Mouse (Mus musculus) hindbrain, embryonic 15.5 days (tissue): ENCODE measurements around the gene Cdc5l. TPM values are rescaled to one million over a fixed set of nuclear protein-coding genes. Genes with fewer than 3 reads are reported as not detected.

Source experiments
- ATAC-seq: fragments of 200-750 bp; cut with Nextera tagmentation; 2 replicates; pipeline ENCODE4 v1.8.0; 2017; ENCODE audit warnings: low read depth, moderate number of reproducible peaks, moderate TSS enrichment; ENCODE audit not compliant: low FRiP score
- H3K27ac ChIP-seq: fragments of 300-500 bp; sonication (generic); replicated peaks from 2 replicates; pipeline ENCODE4 v1.5.1; 2015; ENCODE audit warnings: mild to moderate bottlenecking, inconsistent platforms
- H3K27me3 ChIP-seq: fragments of 300-500 bp; sonication (generic); 2 replicates; pipeline ENCODE4 v1.6.1; 2015; ENCODE audit warnings: control low read depth, inconsistent platforms
- H3K36me3 ChIP-seq: fragments of 300-500 bp; sonication (generic); 2 replicates; pipeline ENCODE4 v1.6.1; 2015; ENCODE audit warnings: control low read depth, inconsistent platforms
- H3K4me1 ChIP-seq: fragments of 300-500 bp; sonication (generic); replicated peaks from 2 replicates; pipeline ENCODE4 v1.6.1; 2015; ENCODE audit warnings: control low read depth, inconsistent platforms
- H3K4me2 ChIP-seq: fragments of 300-500 bp; sonication (generic); 2 replicates; pipeline ENCODE4 v1.6.1; 2015; ENCODE audit warnings: moderate library complexity, mild to moderate bottlenecking, inconsistent platforms
- H3K4me3 ChIP-seq: fragments of 300-500 bp; sonication (generic); 2 replicates; pipeline ENCODE4 v1.5.1; 2015; ENCODE audit warnings: mild to moderate bottlenecking, inconsistent platforms
- H3K9ac ChIP-seq: fragments of 300-500 bp; sonication (generic); 2 replicates; pipeline ENCODE4 v1.6.1; 2015; ENCODE audit warnings: inconsistent platforms
- H3K9me3 ChIP-seq: fragments of 300-500 bp; sonication (generic); 2 replicates; pipeline ENCODE4 v1.6.1; 2016; ENCODE audit warnings: control low read depth, inconsistent platforms
- WGBS: fragments of 180-500 bp; shearing (Covaris S2); methylation state at CpG from one replicate; pipeline ENCODE4 v1.1.7; 2015; 5-methylcytosine and 5-hydroxymethylcytosine counted together
- polyA plus RNA-seq: library from polyadenylated mRNA; unstranded; fragments of >200 nt; fragmentation: Nextera tagmentation; extraction: Ambion mirVana; gene quantifications from 2 replicates; pipeline ENCODE4 v1.2.1, GENCODE M21; 2015

Cdc5l gene
- polyA plus RNA-seq = 62.1 and 64.0 TPM in 2 replicates

DNA sequence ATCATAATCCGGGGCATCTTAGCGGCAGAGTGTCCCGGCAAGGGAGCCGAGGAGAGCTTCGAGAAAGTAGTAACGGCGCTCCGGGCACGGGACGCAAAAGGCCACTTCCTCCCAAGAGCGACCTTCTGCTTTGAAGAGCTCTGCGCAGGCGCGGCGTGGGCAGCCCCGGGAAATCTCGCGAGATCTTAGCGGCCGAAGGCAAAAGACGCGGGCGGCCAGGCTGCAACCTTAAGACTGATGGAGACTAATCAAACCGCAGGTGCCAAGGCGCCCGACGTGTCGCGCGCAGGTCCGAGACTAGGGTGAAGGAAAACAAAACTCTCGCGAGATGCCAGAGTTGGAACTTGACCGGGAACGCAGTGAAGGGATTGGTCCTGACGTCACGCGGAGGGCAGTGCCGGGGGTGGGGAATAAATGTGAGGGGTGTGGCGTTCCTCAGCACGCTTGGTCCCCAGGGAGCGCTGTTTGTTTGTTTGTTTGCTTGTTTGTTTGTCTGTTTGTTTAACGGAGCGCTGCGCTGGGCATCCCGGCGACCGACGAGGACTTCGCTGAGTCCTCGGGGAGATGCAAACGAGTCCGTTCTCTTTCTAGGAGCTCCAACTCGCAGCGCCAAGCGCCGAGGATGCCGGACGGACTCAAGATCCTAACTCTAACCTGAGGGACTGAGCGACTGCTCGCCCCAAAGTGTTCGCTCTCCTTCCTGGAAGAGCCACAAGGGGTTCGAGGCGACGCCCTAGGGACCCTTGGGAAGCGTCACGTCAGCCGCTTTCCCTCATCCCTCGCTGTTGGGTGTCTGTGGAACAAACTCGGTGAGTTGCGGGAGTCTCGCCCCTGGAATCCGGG is at the start of gene Cdc5l:
TSS of gene Cdc5l (minus strand) at position 319 of the 843 bp plus-strand sequence.
- no peaks in the 10 kb centered on the region for H3K36me3 ChIP-seq
- no peaks in the 10 kb centered on the region for H3K27me3 ChIP-seq
- peak within 1 kb of the TSS; percentile 61 for H3K4me3 ChIP-seq
- WGBS = under 1% methylated on average over 73 of the region's 73 CpGs
- peak within 1 kb of the TSS; percentile 94 for H3K27ac ChIP-seq
- peak; percentile 99 for ATAC-seq
- peak within 1 kb of the TSS; percentile 73 for H3K9ac ChIP-seq
- peaks cover 29% of the 10 kb centered on the region for H3K4me1 ChIP-seq
- peak within 1 kb of the TSS; percentile 83 for H3K4me2 ChIP-seq
- H3K9me3 ChIP-seq = no peaks in the 10 kb centered on the region

DNA sequence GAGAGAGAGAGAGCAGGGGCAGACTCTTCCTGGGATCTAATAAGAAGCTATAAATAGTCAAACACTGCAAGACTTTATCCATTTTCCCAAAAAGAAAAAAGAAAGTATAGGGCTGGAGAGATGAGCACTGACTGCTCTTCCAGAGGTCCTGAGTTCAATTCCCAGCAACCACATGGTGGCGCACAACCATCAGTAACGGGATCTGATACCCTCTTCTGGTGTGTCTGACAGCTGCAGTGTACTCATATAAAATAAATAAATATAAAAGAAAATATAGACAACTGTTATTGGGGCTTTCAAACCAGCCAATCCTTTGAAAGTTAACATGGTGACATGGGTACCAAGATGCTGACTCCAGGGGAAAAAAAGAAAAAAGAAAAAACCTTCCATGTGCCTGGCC is 46.9 kb upstream of the Cdc5l start:
- 43% methylated on average over 2 of the region's 2 CpGs for WGBS

GRCm38 (mm10) chr17:45478234-45478825 is 44.8 kb upstream of the Cdc5l start:
- peak; percentile 28; the same call in 1 of the 2 replicates for ATAC-seq
- no peaks in the 10 kb centered on the region for H3K36me3 ChIP-seq
- WGBS = 24% methylated on average over 12 of the region's 12 CpGs

More for the DNA sequence above, 46.9 kb upstream of the Cdc5l start:
- H3K27me3 ChIP-seq = no peaks in the 10 kb centered on the region
- H3K9ac ChIP-seq = no peak overlapping the region
- H3K9me3 ChIP-seq = no peaks in the 10 kb centered on the region
- no peaks in the 10 kb centered on the region for H3K4me1 ChIP-seq
- H3K36me3 ChIP-seq = no peaks in the 10 kb centered on the region
- no peak overlapping the region for H3K27ac ChIP-seq
- ATAC-seq = no peak
- no peak overlapping the region for H3K4me2 ChIP-seq
- H3K4me3 ChIP-seq = no peak overlapping the region

DNA sequence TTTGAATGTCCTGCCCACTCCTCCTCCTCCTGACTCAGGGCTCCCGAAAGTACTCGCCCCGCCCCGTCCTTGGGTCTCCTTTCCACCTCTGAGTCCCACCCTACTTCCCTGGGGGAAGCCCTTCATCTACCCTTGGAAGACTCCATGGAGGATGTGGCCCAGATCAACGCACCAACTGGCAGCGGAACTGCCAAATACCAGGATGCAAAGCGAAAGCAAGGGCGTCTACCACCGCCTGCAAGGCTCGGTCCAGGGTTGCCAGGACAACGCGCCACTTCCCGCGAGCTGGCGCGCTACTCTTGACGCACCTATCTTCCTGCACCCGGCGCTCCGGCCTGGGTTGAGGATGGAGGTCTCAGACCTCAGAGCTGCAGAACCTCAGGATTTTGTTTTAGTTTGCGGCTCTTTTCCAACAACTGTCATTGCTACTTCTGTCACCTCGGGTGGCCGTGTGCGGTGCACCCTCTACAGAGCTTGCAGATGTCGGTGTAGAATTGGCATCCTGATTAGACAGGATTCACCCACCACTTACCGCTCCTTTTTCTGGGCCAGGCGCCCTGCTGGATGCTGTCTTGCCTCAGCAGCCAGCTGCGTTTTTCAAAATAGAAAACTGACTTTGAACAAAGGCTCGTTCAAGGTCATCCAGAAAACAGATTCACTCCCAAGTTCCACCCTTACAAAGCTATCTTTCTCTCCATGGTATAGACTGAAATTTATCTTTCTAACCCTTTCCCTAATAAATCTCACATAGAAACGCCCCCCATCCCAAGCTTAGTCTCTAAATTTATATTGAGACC is 41.3 kb upstream of the Cdc5l start, which contains the start of gene Spats1:
TSS of gene Spats1 (minus strand) at position 747 of the 797 bp plus-strand sequence.
- 3% methylated on average over 30 of the region's 30 CpGs for WGBS

More at GRCm38 (mm10) chr17:45478234-45478825, 44.8 kb upstream of the Cdc5l start:
- Histone ChIP-seq H3K4me1 (peaks cover 15% of the 10 kb centered on the region; the same call in 1 of the 2 replicates), H3K9ac (no peak overlapping the region), H3K27me3 (no peaks in the 10 kb centered on the region), H3K9me3 (no peaks in the 10 kb centered on the region), H3K27ac (no peak overlapping the region), H3K4me2 (no peak overlapping the region), H3K4me3 (no peak overlapping the region)

DNA sequence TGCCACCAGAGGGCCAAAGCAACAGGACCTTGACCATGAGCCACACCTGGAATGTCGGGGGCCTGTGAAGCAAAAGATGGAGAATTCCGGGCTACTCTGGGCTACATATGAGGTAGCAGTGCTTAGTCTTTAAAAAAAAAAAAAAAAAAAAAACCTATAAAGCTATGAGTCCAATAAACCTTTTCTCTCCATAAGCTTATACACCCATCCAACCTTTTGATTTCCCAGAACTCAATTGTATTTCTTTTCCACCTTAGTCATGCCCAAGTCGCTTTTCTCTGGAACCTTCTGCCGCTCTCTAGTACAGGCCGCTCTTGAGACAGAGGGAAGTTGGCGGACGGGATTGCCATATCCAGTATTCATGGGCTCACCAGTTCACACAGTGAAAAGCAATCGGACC is 40.6 kb upstream of the Cdc5l start:
- Histone ChIP-seq H3K4me1 (peaks cover 15% of the 10 kb centered on the region; the same call in 1 of the 2 replicates), H3K27ac (peak overlapping the region; percentile 72), H3K4me2 (peak overlapping the region; percentile 61), H3K9me3 (no peaks in the 10 kb centered on the region), H3K4me3 (peak overlapping the region; percentile 34), H3K9ac (no peak overlapping the region), H3K36me3 (no peaks in the 10 kb centered on the region), H3K27me3 (no peaks in the 10 kb centered on the region)
- ATAC-seq = peak; percentile 10; the same call in 1 of the 2 replicates
- 69% methylated on average over 8 of the region's 8 CpGs for WGBS

More for the DNA sequence above, 41.3 kb upstream of the Cdc5l start, which contains the start of gene Spats1:
- Histone ChIP-seq H3K27me3 (no peaks in the 10 kb centered on the region), H3K4me3 (peak within 1 kb of the TSS; percentile 34), H3K9ac (peak within 1 kb of the TSS; percentile 28; the same call in 1 of the 2 replicates), H3K9me3 (no peaks in the 10 kb centered on the region), H3K36me3 (no peaks in the 10 kb centered on the region), H3K27ac (peak within 1 kb of the TSS; percentile 72), H3K4me2 (peak within 1 kb of the TSS; percentile 61), H3K4me1 (peaks cover 15% of the 10 kb centered on the region; the same call in 1 of the 2 replicates)
- peak; percentile 87 for ATAC-seq

- WGBS = 76% methylated on average over 6 of the region's 6 CpGs
- Histone ChIP-seq H3K4me3 (no peak overlapping the region), H3K9me3 (no peaks in the 10 kb centered on the region), H3K27ac (no peak overlapping the region), H3K9ac (no peak overlapping the region), H3K27me3 (no peaks in the 10 kb centered on the region), H3K4me1 (peaks cover 15% of the 10 kb centered on the region; the same call in 1 of the 2 replicates), H3K36me3 (no peaks in the 10 kb centered on the region), H3K4me2 (peak overlapping the region; percentile 61; the same call in 1 of the 2 replicates)
- ATAC-seq = no peak
Observed at GRCm38 (mm10) chr17:45473667-45474066, 40.1 kb upstream of the Cdc5l start.

- Histone ChIP-seq H3K4me3 (no peak overlapping the region), H3K9ac (no peak overlapping the region), H3K36me3 (no peaks in the 10 kb centered on the region), H3K27ac (no peak overlapping the region), H3K4me2 (no peak overlapping the region), H3K4me1 (peaks cover 15% of the 10 kb centered on the region; the same call in 1 of the 2 replicates), H3K9me3 (no peaks in the 10 kb centered on the region), H3K27me3 (no peaks in the 10 kb centered on the region)
- no peak for ATAC-seq
- 87% methylated on average over 7 of the region's 7 CpGs for WGBS
Observed at GRCm38 (mm10) chr17:45470726-45471125, 37.2 kb upstream of the Cdc5l start.

DNA sequence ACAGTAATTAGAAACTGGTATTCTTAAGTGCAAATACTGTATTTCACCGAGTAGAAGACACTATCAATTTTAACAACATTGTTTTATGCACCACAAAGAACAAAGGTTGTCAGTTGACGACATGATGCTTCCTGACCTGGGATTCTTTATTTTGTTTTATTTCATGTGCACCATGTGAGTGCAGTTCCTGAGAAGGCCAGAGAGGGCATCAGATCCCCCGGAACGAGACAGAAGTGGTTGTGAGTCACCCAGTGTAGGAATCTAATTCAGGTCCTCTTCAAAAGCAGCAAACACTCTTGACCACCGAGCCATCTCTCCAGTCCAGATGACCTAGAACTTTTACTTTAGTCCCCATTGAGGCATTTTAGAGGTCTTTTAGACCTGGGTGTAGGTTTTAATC is 34.8 kb upstream of the Cdc5l start:
- H3K9ac ChIP-seq = no peak overlapping the region
- H3K4me3 ChIP-seq = no peak overlapping the region
- no peaks in the 10 kb centered on the region for H3K27me3 ChIP-seq
- no peaks in the 10 kb centered on the region for H3K36me3 ChIP-seq
- no peak overlapping the region for H3K4me2 ChIP-seq
- WGBS = 90% methylated on average over 5 of the region's 5 CpGs
- no peaks in the 10 kb centered on the region for H3K4me1 ChIP-seq
- H3K27ac ChIP-seq = no peak overlapping the region
- no peaks in the 10 kb centered on the region for H3K9me3 ChIP-seq
- ATAC-seq = no peak

- H3K27ac ChIP-seq = no peak overlapping the region
- 74% methylated on average over 2 of the region's 2 CpGs for WGBS
- no peaks in the 10 kb centered on the region for H3K36me3 ChIP-seq
- no peak overlapping the region for H3K4me2 ChIP-seq
- H3K4me3 ChIP-seq = no peak overlapping the region
- H3K4me1 ChIP-seq = no peaks in the 10 kb centered on the region
- H3K9ac ChIP-seq = no peak overlapping the region
- no peak for ATAC-seq
- H3K27me3 ChIP-seq = no peaks in the 10 kb centered on the region
- H3K9me3 ChIP-seq = no peaks in the 10 kb centered on the region
Observed at GRCm38 (mm10) chr17:45466701-45467100, 33.2 kb upstream of the Cdc5l start.

- 86% methylated on average over 9 of the region's 9 CpGs for WGBS
- Histone ChIP-seq H3K27ac (no peak overlapping the region), H3K4me1 (no peaks in the 10 kb centered on the region), H3K9ac (no peak overlapping the region), H3K36me3 (no peaks in the 10 kb centered on the region), H3K9me3 (no peaks in the 10 kb centered on the region), H3K4me2 (no peak overlapping the region), H3K4me3 (no peak overlapping the region), H3K27me3 (no peaks in the 10 kb centered on the region)
- ATAC-seq = no peak
Observed at GRCm38 (mm10) chr17:45464255-45464654, 30.7 kb upstream of the Cdc5l start.

DNA sequence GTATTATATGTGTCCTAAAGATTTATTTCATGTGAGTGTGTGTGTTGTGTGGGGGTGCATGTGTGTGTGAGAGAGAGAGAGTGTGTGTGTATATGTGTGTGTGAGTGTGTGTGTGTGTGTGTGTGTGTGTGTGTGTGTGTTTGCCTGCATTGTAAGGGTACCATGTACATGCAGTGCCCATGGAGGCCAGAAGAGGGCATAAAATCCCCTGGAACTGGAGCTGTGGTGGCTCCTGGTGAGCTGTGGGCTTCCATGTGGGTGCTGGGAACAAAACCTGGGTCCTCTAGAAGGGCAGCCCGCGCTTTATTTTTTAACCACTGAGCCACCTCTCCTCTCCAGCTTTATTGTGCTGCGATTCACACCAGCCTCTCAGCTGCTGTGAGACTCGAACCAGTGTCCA is 29.0 kb upstream of the Cdc5l start:
- WGBS = 91% methylated on average over 4 of the region's 4 CpGs
- no peak overlapping the region for H3K4me2 ChIP-seq
- H3K27me3 ChIP-seq = no peaks in the 10 kb centered on the region
- H3K9me3 ChIP-seq = no peaks in the 10 kb centered on the region
- H3K27ac ChIP-seq = no peak overlapping the region
- ATAC-seq = no peak
- H3K4me3 ChIP-seq = no peak overlapping the region
- no peaks in the 10 kb centered on the region for H3K36me3 ChIP-seq
- H3K9ac ChIP-seq = no peak overlapping the region
- H3K4me1 ChIP-seq = no peaks in the 10 kb centered on the region
